Mouse (Mus musculus) liver, postnatal 0 days (tissue): ENCODE data around the gene Gm1043. TPM values are rescaled to one million over a fixed set of nuclear protein-coding genes. Genes with fewer than 3 reads are reported as not detected.

Experiments used
- ATAC-seq: fragments of 200-750 bp; cut with Nextera tagmentation; 2 replicates; pipeline ENCODE4 v1.8.0; 2017; ENCODE audit warnings: mild to moderate bottlenecking, moderate library complexity
- DNase-seq: peaks from one replicate; pipeline ENCODE4 v3.0.0-alpha.2; 2016
- H3K27ac ChIP-seq: fragments of 300-500 bp; sonication (generic); 2 replicates; pipeline ENCODE4 v1.5.1; 2014; ENCODE audit warnings: antibody characterized with exemption, moderate library complexity, mild to moderate bottlenecking, low read depth
- H3K27me3 ChIP-seq: fragments of 300-500 bp; sonication (generic); 2 replicates; pipeline ENCODE4 v1.6.1; 2014; ENCODE audit warnings: low read length, control low read depth, mixed read lengths; ENCODE audit not compliant: insufficient read depth
- H3K36me3 ChIP-seq: fragments of 300-500 bp; sonication (generic); replicated peaks from 2 replicates; pipeline ENCODE4 v1.6.1; 2014; ENCODE audit warnings: mild to moderate bottlenecking, control low read depth, low read length, moderate library complexity, mixed read lengths; ENCODE audit not compliant: insufficient read depth
- H3K4me1 ChIP-seq: fragments of 300-500 bp; sonication (generic); 2 replicates; pipeline ENCODE4 v1.6.1; 2014; ENCODE audit warnings: antibody characterized with exemption, mild to moderate bottlenecking, control low read depth; ENCODE audit not compliant: insufficient read depth
- H3K4me2 ChIP-seq: fragments of 300-500 bp; sonication (generic); 2 replicates; pipeline ENCODE4 v1.6.1; 2014; ENCODE audit warnings: low read depth, mild to moderate bottlenecking, low read length, moderate library complexity, mixed read lengths
- H3K4me3 ChIP-seq: fragments of 300-500 bp; sonication (generic); 2 replicates; pipeline ENCODE4 v1.5.1; 2014; ENCODE audit warnings: low read depth, low read length
- H3K9ac ChIP-seq: fragments of 300-500 bp; sonication (generic); replicated peaks from 2 replicates; pipeline ENCODE4 v1.6.1; 2014; ENCODE audit warnings: mild to moderate bottlenecking, moderate library complexity
- H3K9me3 ChIP-seq: fragments of 300-500 bp; sonication (generic); 2 replicates; pipeline ENCODE4 v1.6.1; 2016; ENCODE audit warnings: mild to moderate bottlenecking, control low read depth, low read length, mixed read lengths
- CTCF ChIP-seq: sonication (generic); IDR thresholded peaks from 2 replicates; pipeline ENCODE4 v1.5.1; 2016; ENCODE audit warnings: antibody characterized with exemption, low read depth
- EP300 ChIP-seq: IDR thresholded peaks from 2 replicates; pipeline ENCODE4 v1.6.1; 2016; ENCODE audit warnings: antibody characterized with exemption, low read depth, mild to moderate bottlenecking
- WGBS: fragments of 180-500 bp; shearing (Covaris S2); extraction: QIAGEN DNeasy Blood & Tissue Kit; methylation state at CpG from one replicate; pipeline ENCODE4 v1.1.7; 2014; ENCODE audit not compliant: insufficient replicate concordance; 5-methylcytosine and 5-hydroxymethylcytosine counted together
- polyA plus RNA-seq: library from polyadenylated mRNA; unstranded; fragments of >200 nt; fragmentation: Nextera tagmentation; extraction: Ambion mirVana; gene quantifications from 2 replicates; pipeline ENCODE4 v1.2.1, GENCODE M21; 2015

The Gm1043 gene
- polyA plus RNA-seq, 1 experiment from 2014 or later = not detected

GRCm38 (mm10) chr5:37252101-37252804, 167.1 kb downstream of the Gm1043 start:
- no peaks in the 10 kb centered on the region for H3K9me3 ChIP-seq
- H3K4me2 ChIP-seq = no peak overlapping the region
- no peak overlapping the region for H3K9ac ChIP-seq
- H3K27me3 ChIP-seq = peaks cover 6% of the 10 kb centered on the region; the same call in 1 of the 2 replicates
- H3K4me3 ChIP-seq = no peak overlapping the region
- H3K36me3 ChIP-seq = no peaks in the 10 kb centered on the region
- WGBS = 72% methylated on average over 9 of the region's 9 CpGs
- DNase-seq (no peak), ATAC-seq (no peak)
- TF ChIP-seq CTCF = no peak
- no peak for TF ChIP-seq EP300
- H3K27ac ChIP-seq = no peak overlapping the region
- H3K4me1 ChIP-seq = no peaks in the 10 kb centered on the region

- TF ChIP-seq CTCF (no peak), EP300 (no peak)
- no peak for DNase-seq
- WGBS = 75% methylated on average over 4 of the region's 4 CpGs
- H3K27ac ChIP-seq = no peak overlapping the region
- no peaks in the 10 kb centered on the region for H3K36me3 ChIP-seq
- no peaks in the 10 kb centered on the region for H3K27me3 ChIP-seq
- H3K4me3 ChIP-seq = no peak overlapping the region
- H3K4me1 ChIP-seq = no peaks in the 10 kb centered on the region
- no peaks in the 10 kb centered on the region for H3K9me3 ChIP-seq
- H3K4me2 ChIP-seq = no peak overlapping the region
- no peak overlapping the region for H3K9ac ChIP-seq
- ATAC-seq = no peak
Observed at GRCm38 (mm10) chr5:37254523-37254922, 169.4 kb downstream of the Gm1043 start.

GRCm38 (mm10) chr5:37256823-37257222, 171.7 kb downstream of the Gm1043 start:
- ATAC-seq (no peak), DNase-seq (no peak)
- no peak overlapping the region for H3K4me2 ChIP-seq
- H3K9me3 ChIP-seq = no peaks in the 10 kb centered on the region
- no peak overlapping the region for H3K4me3 ChIP-seq
- H3K27me3 ChIP-seq = no peaks in the 10 kb centered on the region
- no peak overlapping the region for H3K27ac ChIP-seq
- 54% methylated on average over 7 of the region's 7 CpGs for WGBS
- H3K4me1 ChIP-seq = no peaks in the 10 kb centered on the region
- no peaks in the 10 kb centered on the region for H3K36me3 ChIP-seq
- no peak for TF ChIP-seq EP300
- no peak for TF ChIP-seq CTCF
- H3K9ac ChIP-seq = no peak overlapping the region

GRCm38 (mm10) chr5:37257243-37257642, 172.1 kb downstream of the Gm1043 start:
- peak; percentile 30 for DNase-seq
- H3K9me3 ChIP-seq = no peaks in the 10 kb centered on the region
- WGBS = 40% methylated on average over 5 of the region's 5 CpGs

GRCm38 (mm10) chr5:37261734-37262133, 176.6 kb downstream of the Gm1043 start:
- Histone ChIP-seq H3K4me3 (no peak overlapping the region), H3K27me3 (no peaks in the 10 kb centered on the region), H3K4me1 (no peaks in the 10 kb centered on the region), H3K9ac (no peak overlapping the region), H3K4me2 (no peak overlapping the region), H3K9me3 (no peaks in the 10 kb centered on the region), H3K27ac (no peak overlapping the region), H3K36me3 (no peaks in the 10 kb centered on the region)
- no peak for DNase-seq
- no peak for ATAC-seq
- WGBS = 64% methylated on average over 5 of the region's 5 CpGs
- TF ChIP-seq EP300 = no peak
- TF ChIP-seq CTCF = no peak

More at GRCm38 (mm10) chr5:37257243-37257642, 172.1 kb downstream of the Gm1043 start:
- Histone ChIP-seq H3K4me3 (no peak overlapping the region), H3K36me3 (no peaks in the 10 kb centered on the region), H3K4me2 (no peak overlapping the region), H3K27me3 (no peaks in the 10 kb centered on the region), H3K27ac (no peak overlapping the region), H3K4me1 (no peaks in the 10 kb centered on the region), H3K9ac (no peak overlapping the region)
- no peak for TF ChIP-seq EP300
- no peak for TF ChIP-seq CTCF
- no peak for ATAC-seq

- H3K27ac ChIP-seq = no peak overlapping the region
- 63% methylated on average over 6 of the region's 6 CpGs for WGBS
- no peak overlapping the region for H3K9ac ChIP-seq
- no peaks in the 10 kb centered on the region for H3K4me1 ChIP-seq
- no peak overlapping the region for H3K4me3 ChIP-seq
- H3K9me3 ChIP-seq = no peaks in the 10 kb centered on the region
- TF ChIP-seq CTCF (no peak), EP300 (no peak)
- H3K4me2 ChIP-seq = no peak overlapping the region
- no peak for DNase-seq
- ATAC-seq = no peak
- H3K36me3 ChIP-seq = no peaks in the 10 kb centered on the region
- H3K27me3 ChIP-seq = no peaks in the 10 kb centered on the region
Observed at GRCm38 (mm10) chr5:37263816-37264215, 178.6 kb downstream of the Gm1043 start.

Other genes with a start within 250 kb of the Gm1043 start
- not detected in 2 replicates for gene Ppp2r2c, start 216.9 kb upstream of the Gm1043 start, polyA plus RNA-seq
- 1.7 and 1.9 TPM in 2 replicates for gene Wfs1, start 96.2 kb upstream of the Gm1043 start, polyA plus RNA-seq
- gene Crmp1, start 156.6 kb downstream of the Gm1043 start, polyA plus RNA-seq = 0.06 and 0.13 TPM in 2 replicates